ENCODE assay signal across 28 mouse cellular contexts in the genomic region with DNA sequence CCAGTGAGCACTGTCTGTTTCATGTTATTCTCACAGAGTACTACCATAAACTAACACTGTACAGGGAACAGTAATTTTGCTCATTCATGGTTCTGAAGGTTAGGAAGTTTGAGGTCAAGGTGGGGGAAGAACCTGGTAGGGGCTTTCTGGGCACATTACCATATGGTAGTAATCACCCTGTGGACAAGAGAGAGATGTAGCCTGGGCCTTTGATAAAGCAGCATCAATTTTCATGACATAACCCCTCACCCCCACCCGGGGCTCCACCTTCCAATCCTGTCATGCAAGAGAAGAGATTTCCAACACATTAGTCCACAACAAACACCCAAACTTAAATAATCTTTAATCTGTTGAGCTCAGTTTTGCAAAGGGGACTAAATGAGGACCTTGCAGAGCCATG.
"Had no signal": no experiment of that assay in that cellular context is flagged by ENCODE, and none has a peak within 500 bp of the region (broad histone marks: within the 10 kb centered on the region; RNA-seq: fewer than 3 reads in every experiment).

No protein-coding gene starts in this region.

- H3K4me2 ChIP-seq: embryonic facial prominence, embryonic 12.5 days; embryonic facial prominence, embryonic 13.5 days; embryonic facial prominence, embryonic 15.5 days; forebrain, embryonic 12.5 days; forebrain, embryonic 13.5 days; forebrain, embryonic 15.5 days had no signal

- H3K9ac ChIP-seq: embryonic facial prominence, embryonic 12.5 days; embryonic facial prominence, embryonic 13.5 days; embryonic facial prominence, embryonic 15.5 days; forebrain, embryonic 12.5 days; forebrain, embryonic 13.5 days; forebrain, embryonic 15.5 days; forebrain, postnatal 0 days had no signal

- H3K4me3 ChIP-seq: embryonic facial prominence, embryonic 10.5 days; embryonic facial prominence, embryonic 12.5 days; embryonic facial prominence, embryonic 13.5 days; embryonic facial prominence, embryonic 15.5 days; erythroblast, embryonic 14.5 days; forebrain, embryonic 10.5 days; forebrain, embryonic 12.5 days; forebrain, embryonic 13.5 days; forebrain, embryonic 15.5 days; gastrocnemius, adult 2 months; heart, adult 2 months had no signal

- H3K36me3 ChIP-seq: embryonic facial prominence, embryonic 10.5 days; embryonic facial prominence, embryonic 12.5 days; embryonic facial prominence, embryonic 13.5 days; embryonic facial prominence, embryonic 15.5 days; forebrain, embryonic 10.5 days; forebrain, embryonic 12.5 days; forebrain, embryonic 15.5 days had no signal

- H3K27ac ChIP-seq: embryonic facial prominence, embryonic 10.5 days; embryonic facial prominence, embryonic 12.5 days; embryonic facial prominence, embryonic 13.5 days; embryonic facial prominence, embryonic 15.5 days; forebrain, embryonic 10.5 days; forebrain, embryonic 12.5 days; forebrain, embryonic 13.5 days; forebrain, embryonic 15.5 days; gastrocnemius, adult 2 months; heart, adult 2 months had no signal

- ATAC-seq: forebrain, embryonic 13.5 days; forebrain, embryonic 14.5 days; forebrain, embryonic 15.5 days; forebrain, embryonic 16.5 days; forebrain, postnatal 0 days had no signal

- H3K9me3 ChIP-seq: embryonic facial prominence, embryonic 10.5 days; embryonic facial prominence, embryonic 12.5 days; embryonic facial prominence, embryonic 13.5 days; embryonic facial prominence, embryonic 15.5 days; forebrain, embryonic 10.5 days; forebrain, embryonic 12.5 days; forebrain, embryonic 13.5 days; forebrain, embryonic 15.5 days had no signal

- DNase-seq: cerebellum, adult 2 months; cerebellum, adult 8-10 months; cerebellum, adult 9-10 months; cerebellum, adult 9-11 months; cerebellum, postnatal 10 days; cerebellum, postnatal 14 days; cerebellum, postnatal 25 days; cerebellum, postnatal 36 days; embryo, embryonic 11 days; forebrain, postnatal 0 days; gastrocnemius, adult 2 months; gastrocnemius, postnatal 10 days; gastrocnemius, postnatal 14 days; gastrocnemius, postnatal 25 days; gastrocnemius, postnatal 36 days; heart, adult 18-20 months; heart, adult 2 months had no signal

- H3K27me3 ChIP-seq: embryonic facial prominence, embryonic 12.5 days; forebrain, embryonic 15.5 days had no signal
